Mouse (Mus musculus) liver, embryonic 16.5 days (tissue): ENCODE results near the gene Cdk14. TPM values are rescaled to one million over a fixed set of nuclear protein-coding genes. Genes with fewer than 3 reads are reported as not detected.

Experiments used
- ATAC-seq: fragments of 200-750 bp; cut with Nextera tagmentation; 2 replicates; pipeline ENCODE4 v1.8.0; 2017; ENCODE audit warnings: low read depth, mild to moderate bottlenecking, moderate number of reproducible peaks, moderate library complexity
- H3K27ac ChIP-seq: fragments of 300-500 bp; sonication (generic); 2 replicates; pipeline ENCODE4 v1.5.1; 2014; ENCODE audit warnings: mild to moderate bottlenecking, low read length
- H3K27me3 ChIP-seq: fragments of 300-500 bp; sonication (generic); 2 replicates; pipeline ENCODE4 v1.6.1; 2014; ENCODE audit warnings: low read depth, low read length, mixed read lengths; ENCODE audit not compliant: control insufficient read depth, insufficient read depth
- H3K36me3 ChIP-seq: fragments of 300-500 bp; sonication (generic); 2 replicates; pipeline ENCODE4 v1.6.1; 2014; ENCODE audit warnings: mild to moderate bottlenecking; ENCODE audit not compliant: control insufficient read depth, insufficient read depth
- H3K4me1 ChIP-seq: fragments of 300-500 bp; sonication (generic); 2 replicates; pipeline ENCODE4 v1.6.1; 2014; ENCODE audit warnings: low read depth, low read length, mixed read lengths; ENCODE audit not compliant: control insufficient read depth
- H3K4me2 ChIP-seq: fragments of 300-500 bp; sonication (generic); 2 replicates; pipeline ENCODE4 v1.6.1; 2014; ENCODE audit warnings: low read depth, low read length, mixed read lengths
- H3K4me3 ChIP-seq: fragments of 300-500 bp; sonication (generic); 2 replicates; pipeline ENCODE4 v1.5.1; 2014; ENCODE audit warnings: low read depth, mild to moderate bottlenecking, low read length
- H3K9ac ChIP-seq: fragments of 300-500 bp; sonication (generic); 2 replicates; pipeline ENCODE4 v1.6.1; 2014; ENCODE audit warnings: low read depth, low read length
- H3K9me3 ChIP-seq: fragments of 300-500 bp; sonication (generic); replicated peaks from 2 replicates; pipeline ENCODE4 v1.6.1; 2016; ENCODE audit warnings: low read length; ENCODE audit not compliant: control insufficient read depth
- WGBS: fragments of 180-500 bp; shearing (Covaris S2); extraction: QIAGEN DNeasy Blood & Tissue Kit; methylation state at CpG from one replicate; pipeline ENCODE4 v1.1.7; 2014; ENCODE audit not compliant: insufficient replicate concordance; 5-methylcytosine and 5-hydroxymethylcytosine counted together
- polyA plus RNA-seq: library from polyadenylated mRNA; unstranded; fragments of >200 nt; fragmentation: Nextera tagmentation; extraction: Ambion mirVana; gene quantifications from 2 replicates; pipeline ENCODE4 v1.2.1, GENCODE M21; 2015

Cdk14 gene
- polyA plus RNA-seq, 1 experiment from 2014 or later = 1.1 TPM

- Histone ChIP-seq H3K4me2 (no peak overlapping the region), H3K36me3 (no peaks in the 10 kb centered on the region), H3K9ac (no peak overlapping the region), H3K4me3 (no peak overlapping the region), H3K4me1 (no peaks in the 10 kb centered on the region), H3K27ac (no peak overlapping the region), H3K9me3 (no peaks in the 10 kb centered on the region), H3K27me3 (no peaks in the 10 kb centered on the region)
- WGBS = 56% methylated on average over 5 of the region's 5 CpGs
- no peak for ATAC-seq
These were observed 542.9 kb downstream of the Cdk14 start for GRCm38 (mm10) chr5:4877131-4877631.

DNA sequence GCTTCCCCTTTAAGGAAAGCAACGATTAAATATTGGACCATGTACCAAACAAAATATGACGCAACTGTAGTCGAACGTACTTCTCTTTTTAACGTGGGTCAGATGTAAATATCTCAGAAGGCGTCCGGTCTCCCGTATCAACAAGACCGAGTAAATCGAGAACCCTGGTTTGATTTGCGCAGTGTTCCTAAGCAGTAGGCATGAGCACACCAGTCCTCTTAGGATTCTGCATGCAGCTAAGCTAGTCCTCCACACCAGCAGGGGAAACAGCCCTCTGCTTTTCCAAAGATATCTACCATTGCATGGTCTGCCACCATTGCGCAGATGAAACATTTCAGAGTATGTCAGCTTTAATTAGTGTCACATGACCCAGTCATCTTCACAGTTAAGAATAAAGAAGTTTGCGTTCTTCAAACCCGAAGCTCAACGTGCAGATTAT, 543.4 kb downstream of the Cdk14 start:
- Histone ChIP-seq H3K9me3 (no peaks in the 10 kb centered on the region), H3K27me3 (no peaks in the 10 kb centered on the region), H3K4me1 (no peaks in the 10 kb centered on the region), H3K27ac (no peak overlapping the region), H3K4me3 (no peak overlapping the region), H3K4me2 (no peak overlapping the region), H3K36me3 (no peaks in the 10 kb centered on the region), H3K9ac (no peak overlapping the region)
- ATAC-seq = no peak
- 61% methylated on average over 15 of the region's 15 CpGs for WGBS

DNA sequence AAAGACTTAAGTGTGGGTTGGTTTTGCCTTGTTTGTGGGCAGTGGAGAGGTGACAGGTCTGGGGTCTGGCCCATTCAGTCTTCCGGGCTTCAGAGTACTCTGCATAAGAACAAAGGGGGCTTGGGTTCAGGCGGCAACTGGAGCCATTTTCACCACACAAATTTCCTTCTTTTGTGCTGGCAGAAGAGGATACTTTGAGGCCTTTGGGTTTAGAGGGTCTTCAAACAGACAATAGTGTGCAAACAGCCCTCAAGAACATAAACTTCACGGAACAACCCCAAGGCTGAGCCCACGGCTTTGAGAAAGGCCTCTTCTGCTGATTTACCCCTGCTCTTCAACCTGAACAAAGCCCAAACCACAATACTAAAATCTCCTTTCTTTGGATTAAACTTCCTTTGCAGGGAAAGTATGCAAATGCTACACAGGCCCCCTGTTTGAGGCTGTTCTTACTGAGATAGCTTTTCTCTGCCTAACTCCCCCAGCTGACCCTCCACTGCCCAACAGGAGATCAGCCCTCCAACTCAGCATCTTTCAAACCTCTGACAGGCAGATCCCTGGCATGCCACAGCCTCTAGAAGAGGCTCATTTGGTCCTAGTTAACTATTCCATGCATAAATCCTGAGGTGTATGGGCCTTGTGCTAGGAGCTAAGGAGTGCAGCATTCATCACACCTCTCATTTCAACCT, 549.9 kb downstream of the Cdk14 start:
- no peak overlapping the region for H3K9ac ChIP-seq
- no peaks in the 10 kb centered on the region for H3K27me3 ChIP-seq
- 53% methylated on average over 4 of the region's 4 CpGs for WGBS
- H3K36me3 ChIP-seq = no peaks in the 10 kb centered on the region
- ATAC-seq = no peak
- no peaks in the 10 kb centered on the region for H3K4me1 ChIP-seq
- H3K4me3 ChIP-seq = no peak overlapping the region
- no peaks in the 10 kb centered on the region for H3K9me3 ChIP-seq
- H3K4me2 ChIP-seq = no peak overlapping the region
- no peak overlapping the region for H3K27ac ChIP-seq

GRCm38 (mm10) chr5:4868563-4869120, 551.5 kb downstream of the Cdk14 start:
- H3K27ac ChIP-seq = no peak overlapping the region

GRCm38 (mm10) chr5:4867849-4868562, 552.1 kb downstream of the Cdk14 start:
- 62% methylated on average over 6 of the region's 6 CpGs for WGBS
- Histone ChIP-seq H3K27ac (no peak overlapping the region), H3K9ac (no peak overlapping the region), H3K4me3 (no peak overlapping the region), H3K36me3 (no peaks in the 10 kb centered on the region), H3K9me3 (no peaks in the 10 kb centered on the region), H3K27me3 (no peaks in the 10 kb centered on the region), H3K4me1 (no peaks in the 10 kb centered on the region), H3K4me2 (no peak overlapping the region)
- ATAC-seq = no peak

More at GRCm38 (mm10) chr5:4868563-4869120, 551.5 kb downstream of the Cdk14 start:
- Histone ChIP-seq H3K9ac (no peak overlapping the region), H3K4me2 (no peak overlapping the region), H3K4me3 (no peak overlapping the region), H3K27me3 (no peaks in the 10 kb centered on the region), H3K9me3 (no peaks in the 10 kb centered on the region), H3K36me3 (no peaks in the 10 kb centered on the region), H3K4me1 (no peaks in the 10 kb centered on the region)
- WGBS = 55% methylated on average over 6 of the region's 6 CpGs
- no peak for ATAC-seq

DNA sequence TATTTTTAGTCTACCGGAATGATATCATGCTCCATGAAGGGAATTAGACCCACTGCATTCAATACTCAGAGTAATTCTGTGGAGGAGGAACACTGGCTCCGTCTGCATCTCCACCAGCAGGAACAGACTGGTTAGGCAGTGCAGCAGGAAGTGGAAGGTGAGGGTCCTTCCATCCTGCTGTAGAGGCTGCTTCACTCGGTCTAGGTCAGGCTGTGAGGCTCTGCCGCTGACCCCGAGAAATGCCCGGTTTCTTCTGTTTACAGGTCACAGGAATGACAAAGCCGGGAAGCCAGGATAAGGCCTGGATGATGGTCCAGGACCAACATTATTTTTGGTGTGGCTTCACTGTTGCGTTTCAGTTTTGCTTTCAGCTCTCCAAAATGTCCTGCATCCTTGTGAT, 553.2 kb downstream of the Cdk14 start:
- Histone ChIP-seq H3K4me1 (no peaks in the 10 kb centered on the region), H3K9me3 (no peaks in the 10 kb centered on the region), H3K36me3 (no peaks in the 10 kb centered on the region), H3K27ac (no peak overlapping the region), H3K4me3 (no peak overlapping the region), H3K9ac (no peak overlapping the region), H3K27me3 (no peaks in the 10 kb centered on the region), H3K4me2 (no peak overlapping the region)
- no peak for ATAC-seq
- 64% methylated on average over 8 of the region's 8 CpGs for WGBS

DNA sequence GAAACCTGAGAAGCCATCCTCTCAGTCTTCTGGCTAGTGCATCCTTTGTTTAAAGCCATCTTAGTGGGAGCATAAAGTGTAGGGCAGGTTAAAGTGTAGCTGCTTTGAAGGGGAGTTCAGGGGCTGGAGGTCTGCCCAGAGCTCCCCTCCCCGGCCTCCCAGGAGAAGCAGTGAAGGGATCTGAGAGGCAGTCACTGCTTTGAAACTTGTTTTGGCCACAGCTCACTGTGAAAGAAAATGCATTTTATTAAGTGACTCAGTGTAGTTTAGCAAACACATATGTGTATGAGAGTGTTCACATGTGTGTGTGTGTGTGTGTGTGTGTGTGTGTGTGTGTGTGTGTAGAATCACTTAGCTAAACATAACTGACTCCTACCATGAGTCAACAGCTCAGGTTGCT, 554.0 kb downstream of the Cdk14 start:
- no peak overlapping the region for H3K27ac ChIP-seq
- 57% methylated on average over 1 of the region's 1 CpGs for WGBS
- no peak for ATAC-seq
- H3K36me3 ChIP-seq = no peaks in the 10 kb centered on the region
- H3K9ac ChIP-seq = no peak overlapping the region
- no peaks in the 10 kb centered on the region for H3K27me3 ChIP-seq
- no peaks in the 10 kb centered on the region for H3K9me3 ChIP-seq
- no peak overlapping the region for H3K4me2 ChIP-seq
- H3K4me3 ChIP-seq = no peak overlapping the region
- no peaks in the 10 kb centered on the region for H3K4me1 ChIP-seq

DNA sequence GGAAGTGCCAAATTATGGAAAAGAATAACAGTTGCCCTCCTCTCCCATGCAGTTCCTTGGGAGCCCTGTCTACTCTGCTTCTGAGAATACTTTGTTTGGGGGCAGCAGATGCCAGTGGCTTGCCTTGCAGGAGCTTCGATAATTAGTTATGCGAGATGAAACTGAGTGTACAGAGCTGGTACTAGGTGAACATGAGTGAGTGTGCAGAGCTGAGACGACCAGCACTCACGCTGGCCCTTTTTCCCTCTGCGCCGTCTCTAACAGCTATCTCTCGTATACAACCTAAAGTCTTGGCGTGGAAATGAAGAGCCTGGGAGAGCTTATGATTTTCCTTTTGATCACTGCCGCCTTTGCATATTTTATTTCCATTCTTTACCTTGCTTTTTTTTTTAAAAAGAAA, 558.5 kb downstream of the Cdk14 start:
- H3K4me3 ChIP-seq = no peak overlapping the region
- H3K36me3 ChIP-seq = no peaks in the 10 kb centered on the region
- no peak overlapping the region for H3K9ac ChIP-seq
- 64% methylated on average over 9 of the region's 9 CpGs for WGBS
- H3K27me3 ChIP-seq = no peaks in the 10 kb centered on the region
- no peaks in the 10 kb centered on the region for H3K4me1 ChIP-seq
- no peak overlapping the region for H3K4me2 ChIP-seq
- no peak overlapping the region for H3K27ac ChIP-seq
- no peak for ATAC-seq
- H3K9me3 ChIP-seq = no peaks in the 10 kb centered on the region

DNA sequence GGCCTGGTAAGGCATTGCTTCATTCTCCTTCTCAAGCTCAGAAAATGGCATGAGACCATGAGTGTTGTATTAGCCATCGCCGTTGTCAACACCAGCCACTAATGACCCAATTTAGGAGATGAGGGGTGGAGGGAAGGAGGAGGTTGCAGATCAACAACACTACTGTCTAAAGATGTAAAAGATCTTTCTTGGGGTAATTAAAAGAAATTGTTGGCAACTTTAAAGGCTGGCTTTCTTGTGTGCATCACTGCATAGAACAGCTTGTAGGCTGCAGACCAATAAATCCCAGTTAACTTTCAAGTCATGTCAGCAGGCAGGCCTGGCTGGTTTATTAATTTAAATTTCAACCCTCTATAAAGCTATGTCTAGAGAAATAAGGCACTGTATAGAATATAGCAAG, 559.0 kb downstream of the Cdk14 start:
- Histone ChIP-seq H3K27ac (no peak overlapping the region), H3K9ac (no peak overlapping the region), H3K36me3 (no peaks in the 10 kb centered on the region), H3K9me3 (no peaks in the 10 kb centered on the region), H3K27me3 (no peaks in the 10 kb centered on the region), H3K4me3 (no peak overlapping the region), H3K4me1 (no peaks in the 10 kb centered on the region), H3K4me2 (no peak overlapping the region)
- ATAC-seq = no peak
- WGBS = 75% methylated on average over 2 of the region's 2 CpGs
